Mouse (Mus musculus) lung, postnatal 0 days (tissue): ENCODE measurements around the gene Csad.

Experiments
- CTCF ChIP-seq: IDR thresholded peaks from 2 replicates; pipeline ENCODE4 v1.5.1; 2016; ENCODE audit warnings: antibody characterized with exemption, mild to moderate bottlenecking
- EP300 ChIP-seq: IDR thresholded peaks from 2 replicates; pipeline ENCODE4 v1.6.1; 2016; ENCODE audit warnings: antibody characterized with exemption, mild to moderate bottlenecking, control low read depth

DNA sequence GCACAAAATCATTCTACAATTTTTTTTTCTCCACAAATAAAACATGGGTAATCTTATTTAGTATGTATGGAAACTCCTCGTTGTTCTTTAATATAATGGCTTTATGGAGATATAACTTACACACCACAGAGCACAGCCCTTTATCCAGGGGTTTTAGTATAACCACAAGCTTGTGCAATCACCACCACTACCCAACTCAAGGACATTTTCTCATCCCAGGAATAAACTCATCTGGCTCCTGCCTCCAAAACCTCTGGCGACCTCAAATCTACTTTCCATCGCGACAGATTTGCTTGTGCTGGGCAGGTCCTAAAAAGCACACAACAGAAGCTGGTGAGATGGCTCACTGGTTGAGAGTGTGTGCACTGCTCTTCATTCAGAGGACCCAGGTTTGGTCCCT is 10.9 kb downstream of the Csad start:
- TF ChIP-seq CTCF (no peak), EP300 (no peak)
